Mouse (Mus musculus) cerebral cortex, adult 2 months (tissue): Measurements from ENCODE around the gene Etd.

Source experiments
- WGBS: fragments of 180-500 bp; shearing (Covaris S2); methylation state at CpG from one replicate; pipeline ENCODE4 v1.1.7; 2018; 5-methylcytosine and 5-hydroxymethylcytosine counted together

Gene Etd

DNA sequence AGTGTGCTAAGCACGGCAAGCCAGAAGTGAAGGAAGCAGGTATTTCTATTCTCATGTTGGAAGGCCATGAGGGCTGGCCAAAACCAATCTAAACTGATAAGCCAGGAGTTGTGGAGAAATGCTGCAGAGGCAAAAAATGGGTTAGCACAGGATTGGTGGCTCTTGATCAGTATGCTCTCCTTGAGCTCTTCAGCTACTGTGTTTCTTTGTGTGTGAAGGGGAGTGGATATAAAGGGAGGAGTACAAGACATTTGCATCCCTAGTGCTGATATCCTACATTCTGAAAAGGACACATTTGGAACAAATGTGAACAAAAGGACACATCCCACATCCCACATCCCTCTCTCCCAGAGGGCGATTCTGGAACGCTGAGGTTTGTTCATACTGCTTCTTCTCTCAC, at the start of gene Etd:
Gene Etd, plus strand, starts transcription at position 301 of the 400 bp plus-strand sequence.
- 86% methylated on average over 3 of the region's 3 CpGs for WGBS

DNA sequence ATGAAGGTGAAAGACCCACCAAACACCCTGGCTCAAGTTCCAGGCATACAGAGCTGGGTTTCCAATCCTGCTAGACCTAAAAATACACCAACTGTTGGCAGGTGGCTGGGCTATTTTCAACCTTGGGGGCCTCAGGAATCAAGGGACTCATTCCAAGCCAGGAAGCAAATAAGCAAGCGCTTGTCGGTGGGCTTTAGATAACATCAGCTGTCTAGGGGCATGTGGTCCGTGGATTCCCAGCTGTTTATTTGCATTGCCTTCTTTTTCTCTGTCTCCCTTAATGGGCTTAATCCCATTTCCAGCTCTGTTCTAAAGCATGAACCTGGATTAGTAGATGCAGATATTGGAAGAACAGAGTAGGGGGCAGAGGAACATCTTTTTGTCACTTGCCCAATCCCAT, 48.4 kb upstream of the Etd start:
- WGBS, result 65% methylated on average over 3 of the region's 3 CpGs

- WGBS, result 72% methylated on average over 1 of the region's 1 CpGs
Observed at GRCm38 (mm10) chrX:53432888-53433287, 1.8 kb upstream of the Etd start.

GRCm38 (mm10) chrX:53459573-53459972, 24.9 kb downstream of the Etd start:
- WGBS, result 38% methylated on average over 3 of the region's 3 CpGs
